Mouse (Mus musculus) cerebellum, adult 11-12 months (tissue): Measurements from ENCODE around the gene Mrpl52.

Experiments
- DNase-seq: peaks from one replicate; pipeline ENCODE4 v3.0.0; 2022

Gene Mrpl52

DNA sequence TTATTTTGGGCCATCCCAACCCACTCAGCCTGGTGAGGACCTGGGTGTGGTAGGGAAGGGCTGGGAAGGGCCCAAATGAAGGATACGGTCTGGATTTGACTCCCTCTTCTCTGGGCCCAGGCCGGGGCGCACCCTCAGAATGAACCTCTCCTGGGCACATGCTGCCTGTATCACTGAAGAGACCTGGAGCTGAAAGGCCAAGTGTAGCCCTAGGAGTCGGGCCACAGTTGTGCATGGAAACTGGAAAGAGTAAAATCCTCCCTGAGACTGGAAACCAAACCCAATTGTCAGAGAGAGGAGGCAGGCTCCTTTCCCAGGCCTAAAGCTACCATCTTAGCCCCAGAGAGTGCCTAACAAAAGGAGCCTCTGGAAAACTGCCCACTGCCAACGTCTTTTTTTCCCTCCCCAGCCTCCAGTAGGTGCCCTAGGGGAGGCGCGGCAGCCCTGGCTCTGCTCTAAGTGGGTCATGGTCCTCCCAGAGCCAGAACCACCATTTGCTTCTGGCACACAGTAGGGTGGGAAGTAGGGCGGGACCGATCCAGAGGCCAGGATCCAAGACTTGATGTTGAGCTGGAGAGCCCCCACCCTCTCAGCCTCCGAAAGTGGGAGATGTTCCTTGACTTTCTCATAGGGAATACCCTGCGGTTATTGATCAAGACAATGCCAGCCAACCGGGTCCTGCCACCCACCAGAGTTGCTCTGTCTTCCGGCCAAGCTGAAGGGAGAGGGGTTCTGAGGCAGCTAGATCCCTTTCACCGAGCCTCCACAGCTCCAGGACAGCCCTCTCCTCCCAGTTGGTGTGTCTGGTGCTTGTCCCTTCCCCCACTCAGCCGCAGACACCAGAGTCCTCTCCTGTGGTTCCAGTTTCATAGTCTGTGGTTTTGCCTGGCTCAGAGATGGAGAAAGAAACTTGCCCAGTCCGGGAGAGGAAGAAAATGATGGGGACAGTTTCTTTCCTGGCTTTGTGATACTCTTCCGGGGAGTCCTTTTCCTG lies 6.4 kb downstream of the Mrpl52 start:
- no peak for DNase-seq

DNA sequence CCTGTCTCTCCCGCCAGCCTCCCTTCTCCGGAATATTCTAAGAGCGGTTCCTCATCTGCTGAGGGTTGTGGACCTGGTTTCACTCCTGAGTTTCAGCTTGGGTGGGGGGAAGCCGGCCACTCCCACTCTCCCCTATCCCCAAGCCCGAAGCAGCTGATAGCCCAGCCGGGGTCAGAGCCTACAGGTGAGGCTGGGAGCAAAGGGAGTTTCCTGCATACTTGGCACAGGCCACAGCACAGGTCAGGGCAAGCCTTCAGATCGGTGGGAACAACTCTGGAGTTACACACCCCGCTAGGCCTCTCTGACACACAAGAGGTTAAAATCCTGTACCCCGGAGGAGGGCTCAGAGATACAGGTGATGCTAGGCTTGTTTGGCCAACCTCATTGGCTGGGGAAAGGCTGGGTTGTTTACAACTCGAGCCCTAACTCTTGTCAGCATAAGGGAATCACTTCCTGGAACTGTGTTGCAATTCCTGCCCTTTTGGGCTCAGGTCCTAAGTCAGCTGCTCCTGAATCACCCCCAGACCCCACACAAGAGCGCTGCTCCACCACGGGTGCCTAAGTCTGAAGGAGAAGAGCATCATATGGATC lies 7.3 kb downstream of the Mrpl52 start:
- DNase-seq = no peak

DNA sequence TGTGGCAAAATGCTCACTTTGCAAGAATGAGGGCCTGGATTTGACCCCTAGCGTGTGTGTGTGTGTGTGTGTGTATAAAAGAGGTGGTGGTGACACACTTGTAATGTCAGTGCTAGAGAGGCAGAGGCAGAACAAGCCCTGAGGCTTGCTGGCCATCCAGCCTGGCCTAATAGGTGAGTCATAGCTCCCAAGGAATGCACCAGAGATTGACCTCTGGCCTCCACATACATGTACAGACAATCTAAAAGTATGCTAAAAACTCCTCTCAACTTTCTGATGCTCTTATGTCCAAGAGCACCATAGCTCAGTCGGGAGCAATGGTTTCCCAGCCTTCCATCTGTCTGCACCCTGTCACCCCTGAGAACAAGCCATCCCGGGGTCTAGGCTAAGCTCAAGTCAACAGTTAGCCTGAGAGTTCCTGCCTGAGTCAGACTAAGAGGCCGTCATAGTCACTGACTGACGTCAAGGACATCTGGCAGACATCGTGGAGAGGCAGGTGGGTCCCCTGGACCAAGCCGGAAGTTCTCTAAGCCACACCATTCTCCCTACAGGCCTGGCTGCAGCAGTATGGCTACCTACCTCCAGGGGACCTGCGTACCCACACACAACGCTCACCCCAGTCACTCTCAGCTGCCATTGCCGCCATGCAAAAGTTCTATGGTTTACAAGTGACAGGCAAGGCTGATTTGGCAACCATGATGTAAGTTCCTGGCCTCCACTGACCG lies 8.6 kb downstream of the Mrpl52 start:
- DNase-seq = no peak

DNA sequence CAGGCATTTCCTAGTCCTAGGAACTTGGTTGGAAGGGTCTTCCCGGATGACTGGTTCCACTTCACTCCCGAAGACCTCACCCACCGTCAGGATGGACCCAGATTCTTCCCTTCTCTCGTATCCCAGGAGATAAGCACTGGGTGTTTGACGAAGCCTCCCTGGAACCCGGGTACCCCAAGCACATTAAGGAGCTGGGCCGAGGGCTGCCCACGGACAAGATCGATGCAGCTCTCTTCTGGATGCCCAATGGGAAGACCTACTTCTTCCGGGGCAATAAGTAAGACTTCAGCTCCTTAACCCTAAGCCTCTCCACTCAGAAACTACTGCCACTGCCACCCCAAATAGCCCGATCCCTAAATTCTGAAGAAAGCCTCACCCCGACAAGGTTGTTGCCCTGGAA lies 12.4 kb downstream of the Mrpl52 start:
- DNase-seq = no peak

DNA sequence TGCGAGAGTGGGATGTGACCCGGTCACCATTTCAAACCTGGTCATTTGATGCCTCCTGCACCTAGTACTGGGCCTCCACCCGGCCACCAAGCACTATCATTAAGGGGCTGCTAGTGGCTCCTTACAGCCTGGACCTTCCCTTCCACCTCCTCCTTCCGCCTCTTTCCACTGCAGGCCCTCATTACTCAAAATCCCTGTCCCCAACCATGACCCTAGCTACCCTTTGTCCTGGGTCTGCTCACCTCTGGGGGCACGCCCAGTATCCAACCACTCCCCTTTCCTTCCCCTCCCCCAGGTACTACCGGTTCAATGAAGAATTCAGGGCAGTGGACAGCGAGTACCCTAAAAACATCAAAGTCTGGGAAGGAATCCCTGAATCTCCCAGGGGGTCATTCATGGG lies 12.9 kb downstream of the Mrpl52 start:
- DNase-seq = no peak

DNA sequence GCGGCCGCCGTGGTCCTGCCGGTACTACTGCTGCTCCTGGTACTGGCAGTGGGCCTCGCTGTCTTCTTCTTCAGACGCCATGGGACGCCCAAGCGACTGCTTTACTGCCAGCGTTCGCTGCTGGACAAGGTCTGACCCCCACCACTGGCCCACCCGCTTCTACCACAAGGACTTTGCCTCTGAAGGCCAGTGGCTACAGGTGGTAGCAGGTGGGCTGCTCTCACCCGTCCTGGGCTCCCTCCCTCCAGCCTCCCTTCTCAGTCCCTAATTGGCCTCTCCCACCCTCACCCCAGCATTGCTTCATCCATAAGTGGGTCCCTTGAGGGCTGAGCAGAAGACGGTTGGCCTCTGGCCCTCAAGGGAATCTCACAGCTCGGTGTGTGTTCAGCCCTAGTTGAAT lies 13.8 kb downstream of the Mrpl52 start:
- DNase-seq = no peak

DNA sequence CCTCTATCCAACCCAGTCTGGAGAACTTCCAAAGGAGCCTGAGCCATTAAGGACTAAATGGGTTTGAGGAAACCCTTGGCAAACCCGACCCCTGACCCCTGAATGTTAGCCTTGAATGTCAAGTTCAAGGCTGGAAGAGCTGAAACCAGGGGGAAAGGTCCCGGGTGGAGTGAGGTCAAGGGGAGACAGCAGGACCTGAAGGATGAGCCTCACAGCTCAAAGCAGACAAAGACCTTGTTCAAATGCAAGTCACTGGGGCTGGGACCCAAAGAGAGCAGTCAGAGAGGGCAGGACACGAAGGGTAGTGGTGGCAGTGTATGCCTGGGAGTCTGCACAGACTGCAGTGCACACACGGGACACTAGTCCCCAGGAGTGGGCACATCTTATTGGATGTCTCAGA lies 14.7 kb downstream of the Mrpl52 start:
- no peak for DNase-seq

DNA sequence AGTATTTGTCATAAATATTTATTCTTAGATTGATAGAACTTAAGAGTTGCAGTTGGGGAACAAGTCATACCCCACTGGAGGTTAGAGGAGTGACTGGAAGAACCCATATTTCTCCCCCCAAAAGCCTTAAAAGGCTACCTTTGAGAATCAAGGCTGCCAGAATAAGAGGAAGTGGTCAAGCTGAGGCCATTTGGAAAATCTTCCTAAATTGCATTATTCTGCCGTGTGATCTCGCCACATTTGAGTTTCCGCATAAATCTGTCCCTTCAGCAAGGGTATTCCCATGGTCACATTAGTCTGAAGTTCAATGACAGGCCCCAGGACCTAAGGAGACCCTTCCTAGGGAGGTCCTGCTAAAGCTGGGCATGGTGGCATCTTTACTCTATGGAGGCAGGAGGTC lies 15.8 kb downstream of the Mrpl52 start:
- no peak for DNase-seq

DNA sequence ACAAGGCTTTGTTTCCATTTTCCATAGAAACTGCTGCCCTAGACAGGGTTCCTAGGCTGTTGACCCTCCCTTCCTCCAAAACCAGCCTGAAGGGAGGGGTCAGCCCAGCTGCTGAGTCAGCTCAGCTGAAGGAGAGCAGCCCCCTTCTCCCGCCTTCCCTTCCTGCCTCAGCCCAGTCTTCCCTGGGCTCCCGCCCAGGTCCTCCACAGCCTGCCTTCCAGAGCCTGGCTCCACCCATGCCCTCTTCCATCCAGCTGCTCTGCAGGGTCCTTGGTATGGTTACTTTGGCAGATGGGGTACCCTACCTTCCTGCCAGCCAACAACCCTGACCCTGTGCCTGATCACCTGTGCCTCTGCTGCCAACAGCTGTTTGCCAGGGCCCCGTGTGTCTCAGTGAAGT lies 16.5 kb downstream of the Mrpl52 start:
- DNase-seq = no peak

DNA sequence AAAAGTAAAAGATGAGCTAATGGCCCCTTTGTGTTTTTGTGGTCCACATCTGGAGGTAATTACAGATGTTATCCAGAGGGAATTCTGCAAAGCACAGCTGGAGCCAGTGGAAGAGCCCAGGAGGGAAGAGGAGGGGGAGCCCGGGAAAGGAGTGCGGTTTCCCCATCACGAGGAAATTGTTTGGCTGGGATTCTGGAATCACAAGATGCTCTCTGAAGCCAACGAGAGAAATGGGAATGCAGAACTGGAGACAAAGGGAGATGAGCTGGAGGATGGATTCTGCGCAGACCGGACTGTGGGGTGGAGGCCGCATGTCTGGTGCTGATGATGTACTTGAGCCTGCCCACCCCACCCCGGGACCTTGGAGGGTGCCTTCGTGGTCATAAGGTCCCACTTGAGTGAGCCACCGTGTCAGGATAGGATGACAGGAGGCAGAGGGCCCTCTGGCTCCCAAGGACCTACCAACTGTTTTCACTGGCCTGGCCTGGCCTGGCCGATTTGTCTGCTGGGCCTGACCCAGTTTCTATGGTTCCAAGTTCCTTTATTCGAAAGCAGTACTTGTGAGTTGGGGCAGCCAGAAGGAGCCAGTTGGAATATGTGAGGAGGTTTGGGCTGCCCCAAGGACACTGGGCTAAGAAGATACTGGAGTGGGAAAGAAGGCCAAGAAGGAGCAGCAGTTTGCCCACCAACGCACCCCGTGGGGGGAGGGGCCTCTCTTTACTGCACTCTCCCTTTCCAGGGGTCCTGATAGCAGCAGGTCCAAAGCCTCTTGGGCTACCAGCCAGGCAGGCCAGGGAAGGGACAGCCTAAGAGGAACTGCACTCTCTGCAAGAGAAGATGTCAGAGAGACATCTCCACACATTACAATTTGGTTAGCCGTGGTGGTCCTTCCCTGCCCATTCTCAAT lies 17.3 kb downstream of the Mrpl52 start:
- no peak for DNase-seq

DNA sequence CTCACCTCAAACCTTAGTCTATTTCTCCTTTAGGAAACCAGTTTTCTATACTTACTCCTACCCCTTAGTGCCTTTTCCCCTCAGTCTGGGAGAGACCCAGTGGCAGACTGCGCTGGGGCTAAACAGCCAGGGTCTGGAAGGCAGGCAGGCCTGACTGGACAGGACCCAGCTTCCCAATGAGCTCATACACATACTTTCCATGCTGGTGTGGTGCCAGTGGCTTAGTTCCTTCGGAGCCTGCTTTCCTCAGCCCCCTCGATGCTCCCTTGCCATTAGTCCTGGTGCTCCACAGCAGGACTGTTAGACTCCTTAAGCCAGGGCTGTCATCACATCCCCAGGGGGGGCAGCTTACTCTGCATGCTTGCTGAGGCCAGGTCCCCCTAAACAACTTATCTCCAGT lies 18.8 kb downstream of the Mrpl52 start:
- DNase-seq = no peak

DNA sequence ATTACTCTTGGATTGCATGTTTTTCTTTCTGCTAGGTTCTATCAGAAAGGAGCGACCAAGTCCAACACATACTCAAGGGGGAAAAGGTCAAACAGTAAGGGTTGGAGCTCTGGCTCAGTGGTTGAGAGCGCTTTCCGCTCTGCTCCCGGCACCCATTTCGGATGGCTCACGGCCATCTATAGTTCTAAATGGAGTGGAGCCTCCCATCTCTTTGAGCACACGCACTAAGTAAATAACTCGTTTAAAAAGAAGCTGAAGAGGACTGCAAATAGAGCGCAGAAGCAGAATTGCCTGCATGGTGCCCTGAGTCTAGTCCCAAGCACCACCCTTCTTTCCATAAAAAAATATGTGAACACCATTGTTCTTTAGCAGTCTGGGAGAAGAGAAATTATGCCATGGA lies 26.9 kb downstream of the Mrpl52 start:
- no peak for DNase-seq

DNA sequence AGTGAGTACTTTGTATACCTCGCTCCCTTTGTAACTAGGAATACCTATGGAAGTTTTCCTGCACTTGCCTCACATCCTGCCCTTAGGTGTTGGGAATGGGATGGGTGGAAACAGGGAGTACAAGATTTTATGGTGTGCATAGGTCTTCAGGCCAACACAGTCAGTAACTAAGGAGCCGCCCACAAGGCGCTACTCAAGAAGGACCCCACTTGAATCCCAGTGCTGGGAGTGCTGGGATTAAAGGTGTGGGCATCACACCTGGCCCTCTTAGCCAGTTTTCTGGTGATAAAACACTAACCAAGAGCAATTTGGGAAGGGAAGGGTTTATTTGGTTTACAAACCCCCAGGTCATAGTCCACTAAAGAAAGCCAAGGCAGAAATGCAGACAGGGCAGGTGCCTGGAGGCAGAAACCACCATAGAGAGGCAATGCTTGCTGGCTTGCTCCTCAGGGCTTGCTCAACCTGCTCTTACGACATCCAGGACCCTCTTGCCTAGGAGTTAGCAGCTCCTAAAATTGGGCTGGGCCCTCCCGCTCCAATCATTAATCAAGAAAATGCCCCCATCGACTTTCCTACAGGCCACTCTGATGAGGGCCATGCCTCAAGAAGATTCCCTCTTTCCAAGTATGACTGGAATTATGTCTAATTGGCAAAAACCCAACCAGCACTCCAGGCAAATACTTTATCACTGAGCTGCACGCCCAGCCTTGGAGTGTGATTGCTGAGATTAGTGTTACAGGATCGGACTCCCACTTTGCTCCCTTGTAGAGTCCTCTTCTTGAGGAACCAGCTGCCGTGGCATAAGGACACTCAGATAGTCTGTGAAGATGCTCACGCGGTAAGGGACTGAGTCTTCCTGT lies 28.2 kb downstream of the Mrpl52 start:
- no peak for DNase-seq

DNA sequence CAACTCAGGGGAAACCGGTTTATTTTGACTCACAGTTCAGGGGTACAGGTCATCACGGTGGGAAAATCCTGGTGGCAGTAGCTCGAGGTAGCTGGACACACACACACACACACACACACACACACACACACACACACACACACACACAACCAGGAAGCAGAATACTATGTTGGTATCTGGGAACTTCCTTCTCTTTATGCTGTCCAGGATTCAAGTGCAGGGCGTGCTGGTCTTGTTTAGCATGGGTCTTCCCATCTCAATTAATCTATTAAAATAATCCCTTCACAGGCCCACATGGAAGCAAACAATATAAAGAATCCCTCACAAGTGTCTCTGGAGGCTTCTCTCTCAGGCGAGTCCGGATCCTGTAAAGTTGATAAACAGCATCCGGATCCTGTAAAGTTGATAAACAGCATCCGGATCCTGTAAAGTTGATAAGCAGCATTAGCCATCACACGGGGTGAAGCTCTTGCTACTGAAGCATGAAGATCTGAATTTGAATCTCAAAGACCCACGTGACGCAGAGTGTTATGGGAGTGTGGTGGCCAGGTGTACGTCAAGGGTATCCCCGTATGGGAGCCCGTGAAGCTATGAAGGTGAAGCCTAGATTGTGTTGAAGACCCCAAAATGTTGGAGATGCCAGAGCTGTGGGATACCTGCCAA lies 31.3 kb downstream of the Mrpl52 start:
- no peak for DNase-seq

DNA sequence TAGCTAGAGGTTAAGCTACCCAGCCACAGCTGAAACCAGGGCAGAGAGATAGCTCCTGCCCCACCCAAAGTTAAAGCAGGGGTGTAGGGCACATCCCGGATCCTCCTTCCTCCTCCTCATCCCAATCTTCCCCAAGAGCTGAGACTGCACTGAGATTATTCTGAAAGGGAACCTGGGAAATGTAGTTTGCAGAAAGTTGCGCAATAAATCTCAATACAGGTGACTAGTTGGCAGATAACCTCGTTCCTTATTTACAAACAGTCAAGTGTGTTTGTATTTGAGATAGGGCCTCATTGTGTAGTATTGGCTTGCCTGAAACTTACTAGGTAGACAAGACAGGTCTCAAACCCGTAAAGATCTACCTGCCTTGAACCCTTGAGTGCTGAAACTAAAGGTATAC lies 35.4 kb downstream of the Mrpl52 start:
- no peak for DNase-seq

DNA sequence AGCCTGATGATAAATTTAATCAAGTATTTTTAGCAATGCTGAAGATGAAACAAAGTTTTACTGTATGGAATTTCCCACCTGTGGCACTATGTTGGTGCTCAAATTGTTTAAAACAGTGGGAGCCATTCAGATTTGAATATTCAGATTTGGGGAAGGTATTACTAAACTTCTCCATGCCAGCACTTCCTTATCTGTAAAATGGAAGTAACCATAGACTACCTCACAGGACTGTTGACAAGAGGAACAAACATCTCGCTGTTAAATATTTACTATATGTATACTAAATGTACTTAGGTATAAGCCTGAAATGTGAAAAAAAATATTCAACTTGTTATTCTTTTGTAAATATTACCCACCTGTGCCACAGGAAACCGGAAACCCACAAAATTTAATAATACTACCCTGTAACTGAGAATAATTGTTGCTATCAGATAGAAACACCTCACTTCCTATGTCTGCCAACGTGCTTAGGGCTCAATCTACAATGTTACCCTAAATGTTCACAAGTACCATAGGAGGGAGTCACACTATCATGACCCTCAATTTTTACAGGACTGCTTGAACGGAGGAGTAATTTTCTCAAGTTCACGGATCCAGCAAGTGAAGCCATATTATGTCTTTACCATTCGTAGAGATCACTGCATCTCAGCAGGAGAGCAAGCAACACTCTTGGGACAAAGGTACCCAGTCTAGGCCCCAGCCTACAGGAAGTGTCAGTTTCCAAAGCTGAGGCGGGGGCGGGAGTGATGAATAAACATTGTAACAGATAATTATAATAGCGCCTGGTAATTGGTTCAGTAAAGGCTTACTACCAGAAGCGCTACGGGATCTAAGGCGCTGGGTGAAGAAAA lies 36.6 kb downstream of the Mrpl52 start:
- no peak for DNase-seq

DNA sequence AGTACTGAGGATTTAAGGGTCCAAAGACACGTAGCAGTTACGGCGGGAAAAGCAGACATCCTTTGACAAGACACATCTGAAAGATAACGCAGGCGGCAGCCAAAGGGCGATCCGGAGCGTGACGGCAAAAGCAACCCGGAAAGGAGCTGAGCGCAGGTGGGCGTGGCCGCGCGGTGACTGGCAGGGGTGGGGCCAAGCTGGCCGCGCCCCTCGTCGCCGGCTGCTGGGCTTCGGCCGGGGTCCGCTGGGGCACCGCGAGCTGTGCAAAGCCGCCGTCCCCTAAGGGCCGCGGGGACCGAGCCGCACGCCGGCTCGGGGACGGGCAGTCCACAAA lies 37.2 kb downstream of the Mrpl52 start, which contains the start of gene Lrp10:
Gene Lrp10, plus strand, starts transcription at position 179 of the 334 bp plus-strand sequence.
- peak; percentile 84 for DNase-seq

DNA sequence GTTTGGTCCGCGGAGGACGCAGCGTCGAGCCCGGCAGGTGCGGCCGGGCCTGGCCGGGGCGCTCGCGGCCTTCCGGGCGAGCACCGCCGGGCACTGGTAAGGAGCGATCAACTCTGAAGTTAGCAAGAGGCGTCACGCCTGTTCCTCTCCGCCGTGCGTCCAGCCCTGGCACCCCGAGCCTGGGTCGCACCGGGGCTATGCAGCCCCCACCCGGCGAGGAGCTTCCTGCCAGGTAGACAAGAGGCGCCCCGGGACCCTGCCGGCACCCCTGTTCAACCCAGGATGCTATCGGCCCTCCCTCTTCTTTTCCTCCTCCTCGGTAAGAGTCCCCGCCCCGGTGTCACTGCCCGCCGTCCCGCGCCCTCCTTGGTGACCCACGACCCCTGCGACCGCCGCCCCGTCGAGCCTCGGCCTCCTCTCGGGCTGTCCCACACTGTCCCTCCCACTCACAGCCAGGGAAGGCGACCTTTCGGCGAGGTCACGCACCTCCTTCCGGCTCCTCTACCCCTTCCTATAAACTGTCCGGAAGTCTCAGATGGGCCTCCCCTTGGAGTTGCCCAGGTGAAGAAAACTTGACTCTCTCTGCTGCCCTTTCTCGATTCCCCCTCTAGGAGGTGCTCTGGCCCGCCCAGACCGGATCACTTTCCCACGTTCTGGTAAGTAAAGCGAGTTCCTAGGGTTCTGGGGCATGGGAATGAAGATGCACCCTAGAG lies 37.7 kb downstream of the Mrpl52 start:
- peak; percentile 73 for DNase-seq

DNA sequence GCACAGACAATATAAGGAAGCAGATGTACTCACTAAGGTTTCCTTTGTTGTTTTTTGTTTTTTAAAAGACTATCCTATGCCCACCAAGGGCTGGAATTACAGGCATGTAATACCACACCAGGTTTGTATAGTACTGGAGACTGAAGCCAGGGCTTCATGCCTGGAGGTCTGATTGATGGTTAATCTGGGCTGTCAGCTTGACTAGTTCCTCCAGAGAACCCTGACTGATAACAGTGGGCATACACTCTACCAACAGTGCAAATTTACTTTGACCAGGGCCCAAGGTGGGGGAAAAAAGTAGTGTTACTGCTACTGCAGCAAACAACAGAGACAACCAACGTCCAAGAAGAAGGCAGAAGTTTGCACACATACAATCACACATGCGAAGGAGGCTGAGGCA lies 44.8 kb downstream of the Mrpl52 start:
- no peak for DNase-seq

DNA sequence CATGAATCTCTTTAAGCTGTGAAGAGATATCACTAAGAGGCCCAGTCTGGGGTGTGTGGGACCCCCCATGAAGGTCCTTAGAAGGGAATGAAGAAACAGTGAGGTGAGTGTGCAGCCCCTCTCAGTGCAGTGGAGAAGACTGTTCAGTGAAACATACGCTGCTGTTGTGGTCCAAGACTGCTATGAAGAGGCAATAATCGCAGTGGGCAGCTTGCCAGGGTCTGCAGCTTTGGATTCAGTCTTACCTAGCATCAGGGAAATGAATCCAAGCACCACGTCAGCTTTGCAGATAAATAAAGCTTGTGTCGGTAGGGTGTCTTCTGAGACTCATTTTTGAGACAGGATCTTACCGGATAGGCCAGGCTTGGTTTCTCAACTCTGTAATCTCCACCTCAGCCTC lies 46.0 kb downstream of the Mrpl52 start:
- no peak for DNase-seq
